Mouse (Mus musculus): ENCODE measurements around the gene Arrb1. TPM values are rescaled to one million over a fixed set of nuclear protein-coding genes. Genes with fewer than 3 reads are reported as not detected.

The Arrb1 gene
- polyA plus RNA-seq, 1 experiment = 37.9 TPM

DNA sequence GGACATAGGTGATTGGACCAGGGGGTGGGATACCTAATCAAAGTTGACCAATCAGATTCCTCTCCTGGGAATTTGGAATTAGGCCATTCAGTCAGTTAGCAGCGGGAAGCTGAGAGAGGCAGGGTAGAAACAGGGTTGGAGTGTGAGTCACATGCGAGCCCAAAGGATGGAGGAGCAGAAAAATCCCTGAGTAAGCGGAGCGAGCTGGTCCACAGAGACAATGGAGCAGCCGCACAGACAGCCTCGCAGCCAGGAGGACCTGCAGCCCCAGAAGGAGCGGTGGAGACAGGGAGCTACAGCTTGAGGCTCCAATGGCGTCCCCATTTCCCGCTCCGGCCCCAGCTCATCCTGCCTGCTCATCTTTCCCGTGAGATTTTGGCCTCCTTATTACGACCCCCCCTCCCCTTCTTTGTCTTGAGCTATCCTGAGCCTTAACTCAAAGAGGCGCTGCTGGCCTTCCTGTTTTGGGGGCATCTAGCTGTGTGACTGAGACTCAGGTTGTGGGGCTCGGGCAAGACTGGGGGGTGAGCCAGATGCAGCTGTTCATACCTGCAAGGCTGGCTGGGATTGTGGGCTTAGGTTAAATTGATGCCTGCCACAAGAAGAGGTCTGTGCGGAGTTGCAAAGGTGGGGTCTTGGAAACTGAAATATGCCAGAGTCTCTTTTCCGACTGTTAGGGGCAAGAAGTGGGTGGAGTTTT lies 44.4 kb downstream of the Arrb1 start:
- no peak for DNase-seq (ENCODE audit: low read depth)

DNA sequence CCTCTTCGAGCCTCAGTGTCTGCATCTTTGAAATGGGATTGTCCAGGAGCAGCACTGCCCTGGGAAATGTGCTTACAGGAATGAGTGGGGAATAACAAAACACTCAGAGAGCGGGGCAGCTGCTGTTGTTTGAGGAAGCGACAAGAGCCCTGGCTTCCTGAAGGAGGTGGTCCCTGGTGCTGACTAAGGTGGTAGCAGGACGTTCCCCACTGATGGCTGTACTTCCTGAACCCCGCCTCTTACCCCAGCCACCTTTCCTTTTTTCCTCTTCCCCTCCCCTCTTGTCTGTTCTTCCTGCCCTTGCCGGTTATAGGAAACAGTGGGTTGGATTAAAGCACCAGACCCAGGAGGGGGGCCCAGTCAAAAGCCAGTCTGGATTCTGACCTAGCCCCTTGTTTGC lies 45.0 kb downstream of the Arrb1 start:
- no peak for DNase-seq (ENCODE audit: low read depth)

DNA sequence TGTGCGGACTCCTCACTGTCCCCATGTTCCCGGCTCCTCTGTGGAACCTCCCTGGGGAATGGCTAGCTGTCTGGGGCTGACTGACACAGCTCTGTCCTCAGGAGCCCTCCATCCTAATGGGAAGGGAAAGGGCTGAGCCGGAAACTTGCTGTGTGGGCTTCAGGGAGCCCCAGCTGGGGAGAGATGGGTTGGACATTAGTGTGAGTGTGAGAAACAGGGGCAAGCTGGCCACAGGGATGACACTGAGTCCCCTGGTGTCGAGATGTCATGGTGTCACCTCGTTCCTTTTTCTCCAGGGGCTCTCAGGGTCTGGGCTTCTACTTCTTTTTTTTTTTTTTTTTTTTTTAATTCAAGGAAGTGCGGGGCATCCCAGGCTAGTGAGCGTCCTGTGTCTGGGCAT lies 47.0 kb downstream of the Arrb1 start:
- no peak for DNase-seq (ENCODE audit: low read depth)

DNA sequence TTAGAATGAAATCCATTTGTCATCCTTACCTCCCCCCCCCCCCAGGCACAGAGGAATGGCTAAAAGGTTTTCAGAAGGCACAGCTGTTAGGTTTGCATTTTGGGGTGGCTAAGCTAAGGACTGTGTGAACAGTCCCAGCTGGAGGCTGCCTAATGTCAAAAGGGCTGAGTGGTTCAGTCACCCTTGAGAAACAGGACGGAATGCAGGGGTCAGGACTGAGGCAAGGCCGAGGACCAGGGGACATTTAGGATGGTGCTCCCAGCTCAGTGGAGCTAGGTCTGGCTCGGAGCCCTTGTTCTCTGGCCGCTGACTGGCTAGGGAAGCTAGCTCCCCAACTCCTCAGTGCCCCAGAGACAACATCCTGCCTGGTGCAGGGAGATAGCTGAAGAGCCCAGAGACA lies 47.6 kb downstream of the Arrb1 start:
- no peak for DNase-seq (ENCODE audit: low read depth)

DNA sequence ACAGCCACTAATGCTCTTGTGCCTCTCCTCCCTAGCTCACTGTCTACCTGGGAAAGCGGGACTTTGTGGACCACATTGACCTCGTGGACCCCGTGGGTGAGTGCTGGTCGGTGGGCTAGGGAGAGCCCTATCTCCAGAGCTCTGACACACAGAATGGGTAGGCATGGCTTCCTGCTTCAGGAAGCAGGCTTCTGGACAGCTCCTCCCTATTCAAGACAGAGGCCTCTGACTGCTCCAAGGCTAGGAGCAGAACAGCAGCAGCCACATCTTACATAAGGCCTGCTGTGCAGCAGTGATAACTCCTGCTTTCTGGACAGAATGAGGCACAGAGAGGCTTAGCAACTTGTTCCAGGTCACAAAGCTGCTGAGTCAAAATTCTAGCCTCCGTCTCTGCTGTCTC lies 48.4 kb downstream of the Arrb1 start:
- DNase-seq (ENCODE audit: low read depth) = no peak

DNA sequence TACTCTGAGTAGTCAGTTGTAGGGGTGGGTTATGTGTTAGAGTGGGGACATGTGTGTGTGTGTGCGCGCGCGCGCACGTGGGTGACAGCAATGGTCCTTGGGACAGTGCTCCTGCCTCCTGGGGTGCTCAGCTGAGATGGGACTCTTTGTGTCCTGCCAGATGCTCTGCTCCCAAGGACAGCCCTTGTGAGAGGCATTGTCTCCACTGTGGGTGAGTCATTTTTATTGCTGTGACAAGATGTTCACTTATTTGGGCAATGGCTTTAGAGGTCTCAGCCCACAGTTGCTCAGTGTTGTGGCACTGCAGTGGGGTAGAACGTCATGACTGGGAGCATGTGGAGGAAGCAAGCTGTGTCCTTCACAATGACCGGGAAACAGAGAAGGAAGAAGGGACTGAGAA lies 50.7 kb downstream of the Arrb1 start:
- no peak for DNase-seq (ENCODE audit: low read depth)

DNA sequence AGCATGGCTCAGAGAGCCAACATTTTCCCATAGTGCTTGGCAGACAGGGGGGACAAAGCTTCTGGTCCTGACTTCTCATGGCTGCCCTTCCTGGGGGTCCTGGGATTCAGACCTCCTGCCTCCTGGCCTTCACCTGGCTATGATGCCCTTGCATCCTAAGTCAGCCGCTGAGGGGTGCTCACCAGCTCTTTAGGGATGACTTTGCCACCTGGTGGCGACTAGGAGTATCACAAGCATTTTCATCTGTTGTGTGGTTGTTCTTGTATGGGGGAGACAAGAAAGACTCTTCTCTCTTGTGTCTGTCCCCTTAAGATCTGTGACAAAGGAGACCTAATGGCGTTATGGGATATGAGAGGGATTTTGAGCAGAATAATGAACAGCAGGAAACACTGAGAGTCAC lies 54.8 kb downstream of the Arrb1 start:
- no peak for DNase-seq (ENCODE audit: low read depth)

DNA sequence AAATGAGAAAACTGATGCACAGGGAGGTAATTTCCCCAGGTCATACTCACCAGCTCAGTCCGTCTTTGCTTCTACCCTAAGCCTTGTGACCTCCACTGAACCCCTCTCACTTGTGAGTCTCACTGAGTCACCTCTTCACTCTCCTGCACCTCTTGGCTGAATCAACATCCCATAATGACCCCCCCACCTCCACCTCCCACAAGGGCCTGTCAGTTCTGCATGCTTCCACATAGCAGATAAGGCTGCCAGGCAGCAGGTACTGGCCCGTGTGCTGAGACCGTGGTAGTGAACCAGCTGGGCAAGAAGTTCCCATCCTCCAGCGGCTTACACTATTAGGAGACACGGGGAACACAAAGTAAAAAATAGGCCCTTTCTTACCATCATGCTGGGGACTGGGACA lies 55.4 kb downstream of the Arrb1 start:
- no peak for DNase-seq (ENCODE audit: low read depth)

DNA sequence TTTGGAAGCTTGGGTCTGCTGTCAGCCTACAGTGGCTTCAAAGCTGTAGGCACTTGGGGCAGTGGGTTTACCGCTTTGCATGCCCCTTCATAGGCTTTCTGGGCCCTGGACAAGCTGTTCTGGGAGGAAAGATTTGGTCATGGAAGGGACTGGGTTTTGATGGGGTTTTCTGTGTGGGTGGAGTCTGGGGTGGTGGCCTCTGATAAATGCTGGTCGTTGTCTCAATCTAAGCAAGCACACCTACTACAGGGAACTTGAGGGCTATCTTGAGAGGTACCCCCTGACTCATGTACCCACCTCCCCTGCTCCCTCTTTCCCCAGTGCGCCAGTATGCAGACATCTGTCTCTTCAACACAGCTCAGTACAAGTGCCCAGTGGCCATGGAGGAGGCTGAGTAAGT lies 57.4 kb downstream of the Arrb1 start:
- no peak for DNase-seq (ENCODE audit: low read depth)

DNA sequence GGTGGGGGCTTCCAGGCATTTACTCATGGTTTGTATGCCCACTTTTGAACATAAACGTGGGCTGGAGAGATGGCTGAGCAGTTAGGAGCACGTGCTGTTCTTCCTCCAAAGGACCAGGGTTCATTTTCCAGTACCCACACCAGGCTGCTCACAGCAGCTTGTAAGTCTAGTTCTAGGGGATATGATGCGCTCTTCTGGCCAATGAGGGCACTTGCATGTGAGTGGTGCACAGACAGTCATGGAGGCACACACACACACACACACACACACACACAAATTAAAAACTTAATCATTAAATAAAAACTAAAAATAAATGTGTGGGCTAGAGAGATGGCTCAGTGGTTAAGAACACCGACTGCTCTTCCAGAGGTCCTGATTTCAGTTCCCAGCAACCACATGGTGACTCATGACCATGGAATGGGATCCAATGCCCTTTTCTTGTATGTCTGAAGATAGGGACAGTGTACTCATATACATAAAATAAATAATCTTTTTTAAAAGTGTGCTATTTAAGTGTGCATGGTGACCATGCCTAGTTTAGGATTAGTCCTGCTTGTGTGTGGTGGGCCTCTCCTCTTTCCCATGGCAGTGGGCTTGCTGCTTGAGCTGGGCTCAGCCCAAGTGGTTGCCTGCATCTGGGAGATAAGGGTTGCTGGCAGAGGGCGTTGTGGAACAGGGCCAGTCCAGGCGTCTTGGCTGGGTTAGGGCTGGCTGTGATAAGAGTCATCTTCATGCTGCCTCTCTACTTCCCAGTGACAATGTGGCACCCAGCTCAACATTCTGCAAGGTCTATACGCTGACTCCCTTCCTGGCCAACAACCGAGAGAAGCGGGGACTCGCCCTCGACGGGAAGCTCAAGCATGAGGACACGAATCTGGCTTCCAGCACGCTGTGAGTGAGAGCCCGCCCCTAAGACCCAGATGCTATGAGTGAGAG lies 58.9 kb downstream of the Arrb1 start:
- no peak for DNase-seq (ENCODE audit: low read depth)

DNA sequence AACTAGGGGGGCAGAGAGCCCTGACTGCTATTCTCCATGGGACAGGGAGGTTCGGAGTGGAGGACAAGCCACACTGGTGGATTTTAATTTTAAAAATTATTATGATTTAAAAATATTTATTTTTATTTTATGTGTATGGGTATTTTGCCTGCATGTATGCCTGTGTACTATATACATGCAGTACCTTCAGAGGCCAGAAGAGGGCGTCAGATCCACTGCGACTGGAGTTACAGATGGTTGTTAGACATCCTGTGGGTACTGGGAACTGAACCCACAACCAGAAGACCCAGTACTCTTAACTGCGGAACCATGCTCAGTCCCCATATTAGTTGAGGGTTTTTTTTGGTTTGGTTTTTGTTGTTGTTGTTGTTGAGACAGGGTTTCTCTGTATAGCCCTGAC lies 63.5 kb downstream of the Arrb1 start:
- DNase-seq (ENCODE audit: low read depth) = no peak

DNA sequence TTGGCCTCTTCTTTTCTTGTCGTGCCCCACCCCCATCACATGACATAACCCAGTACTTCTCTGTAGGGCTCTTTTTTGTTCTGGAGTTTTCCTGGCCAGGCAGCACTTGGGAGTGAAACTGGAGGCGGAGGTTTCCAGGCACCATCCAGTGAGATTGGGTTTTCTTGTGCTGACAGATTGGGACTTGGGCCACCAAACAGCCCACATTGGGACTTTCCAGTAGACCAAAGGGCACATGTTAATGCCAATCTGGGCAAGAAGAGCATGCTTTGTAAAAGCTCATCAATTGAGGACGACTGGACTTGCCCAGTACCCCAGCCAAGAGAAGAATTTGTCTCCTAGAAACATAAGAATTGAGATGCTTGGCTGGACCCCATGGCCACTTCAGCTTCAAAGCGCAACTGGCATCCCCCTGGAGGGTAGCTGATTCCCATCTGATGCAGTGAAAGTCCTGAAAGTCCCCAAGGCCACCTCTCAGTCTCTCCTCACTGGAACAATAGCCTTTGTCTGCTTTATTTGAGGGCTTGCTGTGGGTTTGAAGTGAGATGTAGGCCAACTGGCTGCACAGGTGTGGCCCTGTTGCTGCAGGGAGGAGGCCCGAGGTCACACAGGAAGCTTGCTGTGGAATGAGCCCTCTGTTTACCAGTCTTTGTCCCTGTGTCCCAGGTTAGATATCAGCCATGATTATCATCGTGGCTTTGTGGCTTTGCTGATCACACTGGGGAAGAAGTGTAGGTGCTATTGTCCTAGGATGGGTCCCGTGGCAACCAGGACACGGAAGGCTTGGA lies 68.8 kb downstream of the Arrb1 start:
- no peak for DNase-seq (ENCODE audit: low read depth)

DNA sequence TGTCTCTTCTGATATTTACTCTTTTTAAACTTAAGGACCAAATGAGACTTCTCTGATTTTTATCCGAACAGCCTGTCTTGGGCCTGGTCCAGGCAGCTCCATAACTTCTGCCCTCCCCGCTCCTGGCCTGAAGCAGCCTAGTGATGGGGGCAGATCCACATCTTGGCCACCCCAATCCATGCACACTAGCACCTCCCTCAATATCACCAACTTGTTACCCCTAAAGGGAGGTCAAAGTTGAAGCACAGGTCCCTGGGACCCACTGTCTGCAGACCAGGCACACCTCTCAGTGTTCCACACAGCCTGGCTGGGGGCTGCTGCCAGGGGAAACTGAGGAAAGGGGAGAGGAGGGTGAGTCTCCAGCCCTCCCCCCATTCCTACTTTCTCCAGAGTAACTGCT lies 69.8 kb downstream of the Arrb1 start:
- DNase-seq (ENCODE audit: low read depth) = no peak

DNA sequence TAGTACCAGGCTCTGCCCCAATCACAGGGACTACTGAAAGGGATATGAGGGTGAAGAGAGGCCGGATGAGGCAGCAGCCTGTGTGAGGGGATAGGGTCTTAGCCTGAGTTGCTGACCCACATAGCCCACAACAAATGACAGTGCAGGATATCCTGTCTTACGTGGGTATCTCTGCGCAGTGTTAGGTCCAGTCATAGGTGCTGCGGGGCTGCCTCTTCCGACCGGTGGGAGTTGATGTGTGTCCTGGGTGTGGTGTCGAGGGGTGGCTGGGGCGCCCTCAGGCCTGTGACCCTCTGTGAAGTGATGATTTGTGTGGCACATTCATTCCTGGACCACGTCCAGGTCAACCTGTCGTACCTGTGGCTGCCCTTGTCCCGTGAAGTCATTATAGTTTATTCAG lies 71.0 kb downstream of the Arrb1 start:
- no peak for DNase-seq (ENCODE audit: low read depth)

DNA sequence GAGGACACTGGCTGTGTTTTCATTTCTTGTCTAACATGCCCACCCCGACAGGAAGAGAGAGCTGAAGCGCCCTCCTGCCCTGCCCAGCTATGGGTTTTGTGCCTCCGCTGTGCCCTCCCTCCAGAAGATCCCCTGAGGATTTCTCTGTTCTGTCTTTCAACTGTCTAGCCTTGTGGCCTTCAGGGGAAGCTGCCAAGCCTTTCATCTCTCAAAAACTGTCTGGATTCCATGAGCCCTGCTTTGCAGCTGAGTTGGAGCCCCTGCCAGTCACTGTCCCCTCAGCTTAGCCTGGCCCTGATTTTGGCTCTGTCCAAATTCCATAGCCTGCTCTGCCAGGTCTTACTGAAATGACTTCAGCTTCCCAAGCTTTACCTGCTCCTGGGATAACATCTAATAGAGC lies 71.5 kb downstream of the Arrb1 start:
- DNase-seq (ENCODE audit: low read depth) = no peak

DNA sequence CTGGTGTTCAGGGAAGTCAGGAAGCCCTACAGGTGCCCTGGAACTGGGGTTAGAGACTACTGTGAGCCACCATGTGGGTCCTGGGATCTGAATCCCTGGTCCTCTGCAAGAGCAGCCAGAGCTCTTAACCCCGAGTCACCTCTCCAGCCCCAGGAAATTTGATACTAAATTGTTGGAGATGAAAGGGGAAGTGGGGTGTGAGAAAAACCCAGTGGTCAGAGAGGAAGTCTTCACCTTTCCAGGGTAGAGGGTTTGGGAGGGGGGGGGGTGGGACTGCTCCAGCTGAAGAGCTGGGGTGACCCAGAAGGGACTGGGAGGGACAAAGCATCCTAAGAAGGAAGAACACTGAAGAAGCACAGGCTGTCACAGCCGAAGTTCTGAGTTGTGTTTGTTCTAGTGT lies 72.4 kb downstream of the Arrb1 start:
- no peak for DNase-seq (ENCODE audit: low read depth)

DNA sequence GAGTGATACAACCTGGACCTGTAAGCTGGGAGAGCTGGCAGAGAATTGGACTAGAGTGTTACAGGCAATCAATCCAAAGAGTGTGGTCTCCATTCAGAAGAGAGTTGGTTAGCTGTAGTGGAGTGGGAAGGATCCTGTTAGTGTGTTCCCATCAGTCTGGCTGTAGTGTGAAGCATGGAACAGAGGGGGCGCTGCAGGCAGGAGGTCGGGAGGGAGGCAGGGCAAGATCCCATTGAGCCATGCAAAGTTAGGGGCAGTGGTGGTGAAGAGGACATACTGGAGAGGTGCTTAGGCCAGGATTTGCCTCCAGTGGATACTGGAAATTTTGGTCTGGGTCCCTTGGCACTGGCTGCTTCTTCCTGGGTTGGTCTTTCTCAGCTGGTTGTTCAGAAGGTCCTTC lies 83.0 kb downstream of the Arrb1 start:
- DNase-seq (ENCODE audit: low read depth) = no peak

DNA sequence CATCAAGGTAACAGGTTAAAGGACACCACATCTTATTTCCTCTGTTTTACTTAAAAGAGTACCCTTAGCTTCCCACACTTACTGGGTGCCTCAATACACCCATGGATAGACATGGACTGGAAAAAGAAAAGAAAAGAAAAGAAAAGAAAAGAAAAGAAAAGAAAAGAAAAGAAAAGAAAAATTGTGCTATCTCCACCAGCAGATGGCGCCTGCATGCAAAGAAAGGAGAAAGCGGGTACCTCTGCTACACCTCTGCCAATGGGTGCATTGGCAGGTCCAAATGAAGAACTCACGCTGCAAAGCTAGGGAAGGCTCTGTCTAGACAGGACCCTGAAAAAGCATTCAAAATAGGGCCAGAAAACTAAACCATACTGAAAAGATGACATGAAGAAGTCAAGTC lies 83.6 kb downstream of the Arrb1 start:
- DNase-seq (ENCODE audit: low read depth) = no peak

DNA sequence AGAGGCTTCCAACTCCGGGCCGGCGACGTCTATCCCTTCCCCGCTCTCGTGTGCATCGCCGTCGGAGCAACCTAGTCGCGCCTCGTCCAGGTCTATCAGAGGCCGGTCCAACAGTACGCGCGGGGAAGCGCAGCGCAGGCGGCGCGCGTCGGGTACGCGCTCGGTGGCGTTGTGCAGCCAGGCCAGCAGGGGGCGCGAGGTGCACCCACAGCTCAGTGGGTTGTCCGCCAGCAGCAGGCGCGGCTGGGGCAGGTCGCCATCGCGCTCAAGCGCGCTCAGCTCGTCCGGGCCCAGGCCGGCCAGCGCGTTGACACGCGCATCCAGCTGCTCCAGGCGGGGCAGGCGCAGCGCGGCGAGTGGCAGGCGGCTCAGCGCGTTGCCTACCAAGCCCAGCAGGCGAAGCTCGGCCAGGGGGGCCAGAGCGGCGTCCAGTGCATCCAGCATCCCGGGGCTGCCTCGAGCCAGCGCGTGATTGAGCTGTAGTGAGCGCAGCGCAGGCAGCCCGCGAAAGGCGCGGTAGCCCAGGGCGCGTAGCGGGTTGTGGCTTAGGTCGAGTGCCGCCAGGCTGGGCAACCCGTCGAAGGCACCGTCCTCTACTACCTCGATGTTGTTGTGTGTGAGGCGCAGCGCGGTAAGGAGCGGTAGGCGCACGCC lies 90.6 kb downstream of the Arrb1 start:
- no peak for DNase-seq (ENCODE audit: low read depth)

DNA sequence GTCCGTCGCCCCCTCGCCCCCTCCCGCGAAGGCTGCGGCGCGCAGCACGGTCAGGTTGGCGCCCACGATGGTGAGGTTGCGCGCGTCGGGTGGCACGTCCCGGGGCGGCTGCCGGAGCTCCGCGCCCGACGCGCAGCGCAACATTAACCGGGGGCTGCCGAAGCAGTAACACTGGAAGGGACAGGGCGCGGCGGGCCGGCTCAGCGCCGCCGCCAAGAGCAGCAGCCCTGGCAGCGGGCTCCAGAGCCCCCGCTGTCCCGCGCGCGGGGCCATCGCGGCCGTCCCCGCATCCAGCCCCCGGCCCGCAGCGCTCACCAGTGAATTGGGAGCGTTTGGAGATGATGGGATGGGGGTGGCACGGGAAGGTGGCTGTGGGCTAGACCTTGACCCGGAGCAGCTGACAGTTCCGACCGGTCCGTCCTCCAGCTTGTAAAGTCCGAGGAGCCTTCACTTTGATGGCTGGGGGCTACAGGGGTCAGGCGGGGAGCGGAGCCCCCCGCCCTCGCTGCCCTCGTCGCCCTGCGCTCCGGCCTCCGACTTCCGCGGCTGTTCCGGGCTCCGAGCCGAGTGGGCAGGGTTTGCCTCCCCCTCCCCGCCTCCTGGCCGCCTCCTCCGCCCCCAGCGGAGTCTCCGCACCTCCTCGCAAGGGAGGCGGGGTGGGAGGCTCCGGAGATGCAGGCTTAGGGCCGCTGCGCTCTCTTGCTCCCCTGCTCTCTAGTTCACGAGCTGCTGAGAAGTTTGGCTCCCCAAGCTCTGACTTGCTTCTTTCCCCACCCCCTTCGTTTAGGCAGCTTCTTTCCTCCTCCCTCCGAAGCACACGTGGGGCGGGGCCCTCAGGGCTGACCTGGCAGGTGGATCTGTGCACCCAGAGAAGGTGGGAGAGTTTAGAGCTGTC lies 91.4 kb downstream of the Arrb1 start, which contains the start of gene Tpbgl:
Tpbgl (minus strand) TSS at position 728 of the 895 bp plus-strand sequence.
- DNase-seq (ENCODE audit: low read depth) = no peak

DNA sequence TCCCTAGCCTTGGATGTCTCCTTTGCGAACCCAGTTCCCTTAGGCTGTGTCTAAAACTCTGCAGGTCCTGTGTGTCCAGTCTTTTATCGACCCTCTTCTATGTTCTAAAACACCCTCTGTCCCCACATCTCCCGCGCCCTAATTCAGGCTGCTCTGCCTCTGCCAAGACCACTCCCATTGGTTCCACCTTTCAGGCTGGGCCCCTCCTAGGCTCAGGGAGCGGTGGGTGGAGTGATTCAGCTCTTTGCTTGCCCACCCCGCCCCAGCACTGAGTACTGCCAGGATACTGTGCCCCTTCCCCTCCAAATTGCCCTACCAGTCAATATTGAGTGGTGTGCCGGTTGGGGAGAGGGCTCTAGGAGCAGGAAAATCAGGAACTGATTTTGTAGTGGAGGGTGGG lies 92.1 kb downstream of the Arrb1 start:
- DNase-seq (ENCODE audit: low read depth) = no peak
